Mouse (Mus musculus): Measurements from ENCODE around the gene Grip1. TPM values are rescaled to one million over a fixed set of nuclear protein-coding genes. Genes with fewer than 3 reads are reported as not detected.
A peak's percentile ranks its signal among the peaks of the same experiment; 100 is the strongest.
"Not testable (repeated sequence)": the region's sequence is repeated elsewhere in the genome, so short reads cannot be mapped to it uniquely, and the experiment has no call there.

The Grip1 gene
- polyA plus RNA-seq, 1 experiment from 2014 or later, result 5.9 TPM

GRCm38 (mm10) chr10:120100806-120101205, 647.2 kb downstream of the Grip1 start:
- WGBS, result 90% methylated on average over 1 of the region's 1 CpGs
- no peaks in the 10 kb centered on the region for H3K27me3 ChIP-seq (ENCODE audit: control insufficient read depth, insufficient read depth, low read length)
- H3K9me3 ChIP-seq (replicated peaks; ENCODE audit: control insufficient read depth, low read length), result no peaks in the 10 kb centered on the region
- no peak overlapping the region for H3K4me2 ChIP-seq (ENCODE audit: low read depth, low read length)
- no peak overlapping the region for H3K4me3 ChIP-seq (ENCODE audit: low read depth, low read length)
- no peaks in the 10 kb centered on the region for H3K4me1 ChIP-seq (ENCODE audit: control insufficient read depth, insufficient read depth, low read length)
- ATAC-seq (replicated peaks; ENCODE audit: insufficient number of reproducible peaks, low FRiP score, low TSS enrichment, low read depth), result no peak
- H3K9ac ChIP-seq (replicated peaks; ENCODE audit: low read length), result no peak overlapping the region
- no peak for DNase-seq (ENCODE audit: low spot score)
- 0 out of 2 replicates have a peak, but pooled peaks cover 2% of the 10 kb centered on the region for H3K36me3 ChIP-seq (replicated peaks; ENCODE audit: control insufficient read depth, insufficient read depth, low read depth, low read length)
- no peak overlapping the region for H3K27ac ChIP-seq (replicated peaks; ENCODE audit: low read depth, low read length)

- H3K4me2 ChIP-seq (ENCODE audit: low read depth, low read length), result peak overlapping the region; percentile 69
- no peaks in the 10 kb centered on the region for H3K4me1 ChIP-seq (ENCODE audit: control insufficient read depth, insufficient read depth, low read length)
- H3K36me3 ChIP-seq (replicated peaks; ENCODE audit: control insufficient read depth, insufficient read depth, low read depth, low read length), result no peaks in the 10 kb centered on the region
- WGBS, result 79% methylated on average over 3 of the region's 3 CpGs
- DNase-seq (ENCODE audit: low spot score), result no peak
- no peaks in the 10 kb centered on the region for H3K9me3 ChIP-seq (replicated peaks; ENCODE audit: control insufficient read depth, low read length)
- no peak; the same call in 1 of the 2 replicates for ATAC-seq (replicated peaks; ENCODE audit: insufficient number of reproducible peaks, low FRiP score, low TSS enrichment, low read depth)
- H3K27me3 ChIP-seq (ENCODE audit: control insufficient read depth, insufficient read depth, low read length), result no peaks in the 10 kb centered on the region
- H3K27ac ChIP-seq (replicated peaks; ENCODE audit: low read depth, low read length), result no peak overlapping the region
- H3K4me3 ChIP-seq (ENCODE audit: low read depth, low read length), result peak overlapping the region; percentile 60
- peak overlapping the region; percentile 52 for H3K9ac ChIP-seq (replicated peaks; ENCODE audit: low read length)
Observed at GRCm38 (mm10) chr10:120111691-120112319, 658.2 kb downstream of the Grip1 start.

- Histone ChIP-seq H3K27me3 (ENCODE audit: control insufficient read depth, insufficient read depth, low read length) (no peaks in the 10 kb centered on the region), H3K4me3 (ENCODE audit: low read depth, low read length) (peak within 1 kb of the TSS; percentile 60), H3K9ac (replicated peaks; ENCODE audit: low read length) (peak within 1 kb of the TSS; percentile 52), H3K36me3 (replicated peaks; ENCODE audit: control insufficient read depth, insufficient read depth, low read depth, low read length) (no peaks in the 10 kb centered on the region), H3K4me1 (ENCODE audit: control insufficient read depth, insufficient read depth, low read length) (no peaks in the 10 kb centered on the region), H3K27ac (replicated peaks; ENCODE audit: low read depth, low read length) (no peak within 1 kb of the TSS; the same call in 1 of the 2 replicates), H3K4me2 (ENCODE audit: low read depth, low read length) (peak within 1 kb of the TSS; percentile 69), H3K9me3 (replicated peaks; ENCODE audit: control insufficient read depth, low read length) (no peaks in the 10 kb centered on the region)
- ATAC-seq (replicated peaks; ENCODE audit: insufficient number of reproducible peaks, low FRiP score, low TSS enrichment, low read depth), result peak; percentile 97
- peak; percentile 98 for DNase-seq (ENCODE audit: low spot score)
- WGBS, result under 1% methylated on average over 55 of the region's 55 CpGs
Observed at GRCm38 (mm10) chr10:120112507-120113396, 659.1 kb downstream of the Grip1 start, which contains the start of gene Helb. Helb (minus strand) TSS chr10:120112987.

- DNase-seq (ENCODE audit: low spot score); H3K9me3 ChIP-seq (replicated peaks; ENCODE audit: control insufficient read depth, low read length); H3K4me1 ChIP-seq (ENCODE audit: control insufficient read depth, insufficient read depth, low read length); H3K4me2 ChIP-seq (ENCODE audit: low read depth, low read length); H3K27me3 ChIP-seq (ENCODE audit: control insufficient read depth, insufficient read depth, low read length); H3K9ac ChIP-seq (replicated peaks; ENCODE audit: low read length); H3K4me3 ChIP-seq (ENCODE audit: low read depth, low read length); H3K36me3 ChIP-seq (replicated peaks; ENCODE audit: control insufficient read depth, insufficient read depth, low read depth, low read length); H3K27ac ChIP-seq (replicated peaks; ENCODE audit: low read depth, low read length); ATAC-seq (replicated peaks; ENCODE audit: insufficient number of reproducible peaks, low FRiP score, low TSS enrichment, low read depth): not testable (repeated sequence)
- WGBS, result 73% methylated on average over 9 of the region's 9 CpGs
Observed at GRCm38 (mm10) chr10:120113482-120113881, 659.9 kb downstream of the Grip1 start.

- Histone ChIP-seq H3K36me3 (replicated peaks; ENCODE audit: control insufficient read depth, insufficient read depth, low read depth, low read length) (no peaks in the 10 kb centered on the region), H3K27ac (replicated peaks; ENCODE audit: low read depth, low read length) (no peak overlapping the region), H3K27me3 (ENCODE audit: control insufficient read depth, insufficient read depth, low read length) (no peaks in the 10 kb centered on the region), H3K9me3 (replicated peaks; ENCODE audit: control insufficient read depth, low read length) (no peaks in the 10 kb centered on the region), H3K4me1 (ENCODE audit: control insufficient read depth, insufficient read depth, low read length) (no peaks in the 10 kb centered on the region), H3K9ac (replicated peaks; ENCODE audit: low read length) (no peak overlapping the region), H3K4me2 (ENCODE audit: low read depth, low read length) (no peak overlapping the region), H3K4me3 (ENCODE audit: low read depth, low read length) (no peak overlapping the region)
- WGBS, result 71% methylated on average over 6 of the region's 6 CpGs
- ATAC-seq (replicated peaks; ENCODE audit: insufficient number of reproducible peaks, low FRiP score, low TSS enrichment, low read depth), result no peak
- no peak for DNase-seq (ENCODE audit: low spot score)
Observed at GRCm38 (mm10) chr10:120113980-120114379, 660.4 kb downstream of the Grip1 start.

GRCm38 (mm10) chr10:120114493-120114892, 660.9 kb downstream of the Grip1 start:
- no peaks in the 10 kb centered on the region for H3K36me3 ChIP-seq (replicated peaks; ENCODE audit: control insufficient read depth, insufficient read depth, low read depth, low read length)
- no peak overlapping the region for H3K4me2 ChIP-seq (ENCODE audit: low read depth, low read length)
- no peak overlapping the region for H3K4me3 ChIP-seq (ENCODE audit: low read depth, low read length)
- ATAC-seq (replicated peaks; ENCODE audit: insufficient number of reproducible peaks, low FRiP score, low TSS enrichment, low read depth) (no peak), DNase-seq (ENCODE audit: low spot score) (no peak)
- H3K27me3 ChIP-seq (ENCODE audit: control insufficient read depth, insufficient read depth, low read length), result no peaks in the 10 kb centered on the region
- H3K4me1 ChIP-seq (ENCODE audit: control insufficient read depth, insufficient read depth, low read length), result no peaks in the 10 kb centered on the region
- WGBS, result 45% methylated on average over 7 of the region's 7 CpGs
- no peak overlapping the region for H3K27ac ChIP-seq (replicated peaks; ENCODE audit: low read depth, low read length)
- H3K9ac ChIP-seq (replicated peaks; ENCODE audit: low read length), result no peak overlapping the region
- H3K9me3 ChIP-seq (replicated peaks; ENCODE audit: control insufficient read depth, low read length), result no peaks in the 10 kb centered on the region

GRCm38 (mm10) chr10:120115249-120115648, 661.6 kb downstream of the Grip1 start:
- DNase-seq (ENCODE audit: low spot score) (no peak), ATAC-seq (replicated peaks; ENCODE audit: insufficient number of reproducible peaks, low FRiP score, low TSS enrichment, low read depth) (no peak)
- WGBS, result 88% methylated on average over 1 of the region's 1 CpGs
- Histone ChIP-seq H3K4me3 (ENCODE audit: low read depth, low read length) (no peak overlapping the region), H3K27me3 (ENCODE audit: control insufficient read depth, insufficient read depth, low read length) (no peaks in the 10 kb centered on the region), H3K9me3 (replicated peaks; ENCODE audit: control insufficient read depth, low read length) (no peaks in the 10 kb centered on the region), H3K9ac (replicated peaks; ENCODE audit: low read length) (no peak overlapping the region), H3K4me1 (ENCODE audit: control insufficient read depth, insufficient read depth, low read length) (no peaks in the 10 kb centered on the region), H3K27ac (replicated peaks; ENCODE audit: low read depth, low read length) (no peak overlapping the region), H3K4me2 (ENCODE audit: low read depth, low read length) (no peak overlapping the region), H3K36me3 (replicated peaks; ENCODE audit: control insufficient read depth, insufficient read depth, low read depth, low read length) (no peaks in the 10 kb centered on the region)

GRCm38 (mm10) chr10:120123721-120124120, 670.1 kb downstream of the Grip1 start:
- ATAC-seq (replicated peaks; ENCODE audit: insufficient number of reproducible peaks, low FRiP score, low TSS enrichment, low read depth) (no peak), DNase-seq (ENCODE audit: low spot score) (no peak)
- Histone ChIP-seq H3K9me3 (replicated peaks; ENCODE audit: control insufficient read depth, low read length) (no peaks in the 10 kb centered on the region), H3K9ac (replicated peaks; ENCODE audit: low read length) (no peak overlapping the region), H3K27me3 (ENCODE audit: control insufficient read depth, insufficient read depth, low read length) (no peaks in the 10 kb centered on the region), H3K4me1 (ENCODE audit: control insufficient read depth, insufficient read depth, low read length) (no peaks in the 10 kb centered on the region), H3K36me3 (replicated peaks; ENCODE audit: control insufficient read depth, insufficient read depth, low read depth, low read length) (no peaks in the 10 kb centered on the region), H3K27ac (replicated peaks; ENCODE audit: low read depth, low read length) (no peak overlapping the region), H3K4me2 (ENCODE audit: low read depth, low read length) (no peak overlapping the region), H3K4me3 (ENCODE audit: low read depth, low read length) (no peak overlapping the region)
- 91% methylated on average over 3 of the region's 3 CpGs for WGBS
